Mouse (Mus musculus) gastrocnemius, postnatal 4 days (tissue): ENCODE data around the gene Plin4. TPM values are rescaled to one million over a fixed set of nuclear protein-coding genes. Genes with fewer than 3 reads are reported as not detected.
"Not testable (repeated sequence)": the region's sequence is repeated elsewhere in the genome, so short reads cannot be mapped to it uniquely, and the experiment has no call there.

Experiments
- DNase-seq, 2 experiments: peaks; one replicate each; pipeline ENCODE4 v3.0.0; 2021 to 2022; ENCODE audit warnings: low spot score in 2 of 2, mixed read lengths in 2 of 2
- total RNA-seq, 2 experiments: library from RNA; stranded (reverse); gene quantifications; 2 replicates each; pipeline ENCODE4 v1.2.3; 2021

The Plin4 gene
- total RNA-seq, 2 experiments from 2014 or later: 60.0 to 80.1 TPM

- DNase-seq: no peak
Measured at GRCm38 (mm10) chr17:56128246-56128645, 18.6 kb upstream of the Plin4 start.

GRCm38 (mm10) chr17:56126175-56126574 lies 16.6 kb upstream of the Plin4 start:
- no peak for DNase-seq

DNA sequence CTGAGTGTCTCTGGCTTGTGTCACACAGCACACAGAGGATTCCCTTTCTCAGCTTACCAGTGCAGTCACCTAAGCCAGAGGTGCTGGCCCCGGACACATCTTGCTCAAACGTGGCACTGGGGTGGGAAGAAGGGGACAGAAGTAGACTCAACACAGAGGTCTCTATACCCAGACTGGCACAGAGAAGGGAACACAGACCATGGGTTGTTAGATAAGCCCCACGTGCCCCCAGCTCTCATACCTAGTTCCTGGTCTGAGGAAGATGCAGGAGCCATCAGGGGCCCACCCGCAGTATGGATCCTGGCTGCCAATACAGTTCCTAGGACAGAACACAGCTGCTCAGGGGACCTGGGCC lies 15.7 kb upstream of the Plin4 start:
- no peak for DNase-seq

DNA sequence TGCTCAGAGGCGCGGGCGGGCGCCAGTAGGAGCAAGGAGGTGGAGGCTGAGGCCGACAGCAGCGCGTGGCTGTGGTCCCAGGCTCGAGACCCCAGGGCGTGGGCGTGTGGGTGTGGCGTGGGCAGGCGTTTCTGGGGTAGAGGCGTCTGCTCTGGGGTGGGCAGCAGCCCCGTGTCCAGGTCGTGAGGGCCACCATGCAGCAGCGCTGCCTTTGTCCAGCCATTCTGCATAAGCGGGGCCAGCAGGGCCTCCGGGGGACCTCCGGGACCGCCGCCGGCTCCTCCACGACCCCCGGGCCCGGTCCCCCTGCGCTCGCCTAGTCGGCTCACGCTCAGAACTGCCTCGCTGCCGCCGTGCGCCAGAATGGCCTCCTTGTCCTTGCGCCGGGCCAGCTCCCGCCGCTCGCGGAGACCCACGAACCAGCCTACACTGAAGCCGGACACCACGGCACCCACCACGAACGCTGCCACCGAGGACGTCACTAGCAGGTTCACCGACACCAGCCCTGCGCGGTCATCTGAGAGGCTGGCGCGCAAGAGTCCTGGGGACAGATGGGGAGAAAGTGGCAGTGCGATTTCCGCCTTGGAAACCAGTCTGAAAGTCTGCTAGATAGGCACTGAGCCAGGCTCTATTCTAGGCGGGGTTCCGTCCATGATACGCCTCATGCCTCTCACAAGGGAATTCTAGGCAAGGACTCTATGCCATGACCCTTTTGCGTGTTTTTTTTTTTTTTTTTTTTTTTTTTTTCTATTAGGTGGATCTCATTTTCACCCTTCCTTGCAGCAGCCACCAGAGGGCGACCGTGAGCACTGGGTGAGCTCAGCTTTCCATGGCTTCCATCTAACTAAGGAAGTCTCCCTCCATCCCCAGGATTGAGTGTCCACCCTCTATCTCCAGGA lies 15.0 kb upstream of the Plin4 start:
- no peak for DNase-seq

DNA sequence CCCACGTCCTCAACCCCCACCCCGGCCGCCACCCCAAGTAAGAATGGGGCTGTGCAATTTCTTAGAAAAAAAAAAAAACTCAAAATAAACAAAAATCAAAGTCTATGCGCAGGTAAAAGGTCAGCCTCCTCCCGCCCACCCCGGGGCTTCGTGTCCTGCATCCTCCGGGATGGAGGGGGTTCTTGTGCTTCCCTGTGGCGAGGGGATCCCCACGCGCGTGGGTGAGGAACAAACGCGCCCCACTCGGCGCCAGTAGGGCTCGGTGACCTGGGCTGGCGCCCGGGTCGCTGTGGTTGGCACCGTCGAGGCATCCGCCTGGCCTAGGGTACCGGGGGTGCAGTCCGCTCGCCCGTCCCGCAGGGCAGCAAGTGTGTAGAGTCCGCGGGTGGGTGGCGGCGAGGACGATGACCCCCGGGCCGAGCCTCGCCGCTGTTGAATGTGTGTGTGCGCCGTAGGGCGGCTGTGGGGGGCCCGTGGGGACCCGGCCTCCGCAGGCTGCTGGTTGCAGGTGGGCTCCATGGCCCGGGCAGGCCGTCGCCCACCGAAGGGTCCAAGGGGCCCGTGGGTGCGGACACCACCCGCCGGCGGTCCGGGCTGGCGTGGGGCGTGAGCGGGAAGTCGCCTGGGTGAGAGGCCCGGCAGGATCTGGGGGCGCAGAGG lies 14.2 kb upstream of the Plin4 start:
- no peak for DNase-seq

DNA sequence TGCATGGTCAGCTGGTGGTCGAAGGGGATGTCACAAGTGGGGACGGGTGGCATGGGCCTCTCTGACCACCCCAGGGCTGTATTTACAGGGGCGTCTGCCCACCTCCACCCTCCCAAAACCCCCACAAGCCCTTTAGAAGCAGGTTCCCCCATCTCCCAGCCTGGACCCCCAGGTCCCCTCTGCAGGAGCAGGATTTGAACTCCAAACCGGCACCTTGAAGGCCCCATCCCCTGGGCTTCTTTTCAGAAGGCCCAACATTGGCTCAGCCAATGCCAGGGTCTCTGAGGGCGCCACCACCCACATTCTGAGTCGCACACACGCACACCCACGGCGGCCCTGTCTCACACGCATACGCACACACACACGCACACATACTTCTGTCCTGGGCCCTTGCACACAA lies 13.6 kb upstream of the Plin4 start:
- DNase-seq: no peak

DNA sequence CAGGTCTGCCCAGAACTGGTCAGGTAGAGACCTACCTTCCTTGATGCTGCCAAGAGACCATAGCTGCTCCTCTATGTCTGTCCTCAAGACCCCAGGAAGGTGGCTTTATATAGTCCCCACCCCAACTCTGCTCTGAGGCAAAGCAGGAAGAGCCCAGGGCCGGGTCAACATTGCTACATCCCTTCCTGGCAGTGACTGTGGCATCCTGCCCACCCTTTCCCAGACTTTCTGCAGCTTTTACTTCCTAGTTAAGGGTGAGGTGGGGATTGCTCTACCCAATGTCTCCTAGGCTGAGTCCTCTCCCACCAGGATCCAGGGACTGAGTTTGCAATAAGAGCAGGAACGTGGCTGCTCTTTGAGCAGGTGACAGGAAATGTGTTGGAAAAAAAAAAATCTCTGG lies 12.2 kb upstream of the Plin4 start, which contains the start of gene Lrg1:
Lrg1 (minus strand) TSS at position 176 of the 400 bp plus-strand sequence.
- DNase-seq: no peak

DNA sequence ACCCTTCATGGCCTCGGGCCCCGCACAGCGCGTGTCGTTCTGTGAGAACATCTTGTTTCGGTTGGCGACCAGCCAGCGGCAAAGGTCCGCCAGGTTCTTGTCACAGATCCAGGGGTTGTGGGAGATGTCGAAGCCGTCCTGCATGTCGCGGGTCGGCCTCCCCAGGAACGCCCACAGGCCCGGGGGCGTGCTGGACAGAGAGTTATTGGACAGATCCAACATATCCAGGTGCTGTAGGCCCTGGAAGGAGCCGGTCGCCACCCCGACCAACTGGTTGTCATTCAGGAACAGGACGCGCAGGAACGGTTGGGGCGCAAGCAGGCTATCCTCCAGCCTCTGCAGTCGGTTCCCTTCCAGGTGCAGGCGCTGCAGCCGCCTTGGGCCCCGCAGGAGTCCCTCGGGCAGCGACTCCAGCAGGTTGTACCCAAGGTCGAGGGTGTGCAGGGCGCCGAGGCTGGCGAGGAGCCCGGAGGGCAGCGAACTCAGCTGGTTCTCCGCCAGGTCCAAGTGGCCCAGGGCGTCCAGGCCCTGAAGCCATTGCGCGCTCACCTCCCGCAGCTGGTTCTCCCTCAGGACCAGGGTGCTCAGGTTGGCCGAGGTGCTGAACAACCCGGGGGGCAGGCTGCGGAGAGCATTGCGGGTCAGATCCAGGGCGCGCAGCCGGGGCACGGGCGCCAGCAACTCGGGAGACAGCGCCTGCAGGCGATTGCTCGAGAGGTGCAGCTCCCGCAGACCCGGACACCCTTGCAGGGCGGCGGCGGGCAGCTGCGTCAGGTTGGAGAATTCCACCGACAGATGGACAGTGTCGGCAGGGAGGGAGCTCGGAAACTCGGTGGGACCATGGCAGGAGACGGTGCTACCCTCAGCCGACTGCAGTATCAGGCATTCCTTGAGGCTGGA lies 10.6 kb upstream of the Plin4 start:
- DNase-seq: peak in 1 of 2 experiments; percentile 49

DNA sequence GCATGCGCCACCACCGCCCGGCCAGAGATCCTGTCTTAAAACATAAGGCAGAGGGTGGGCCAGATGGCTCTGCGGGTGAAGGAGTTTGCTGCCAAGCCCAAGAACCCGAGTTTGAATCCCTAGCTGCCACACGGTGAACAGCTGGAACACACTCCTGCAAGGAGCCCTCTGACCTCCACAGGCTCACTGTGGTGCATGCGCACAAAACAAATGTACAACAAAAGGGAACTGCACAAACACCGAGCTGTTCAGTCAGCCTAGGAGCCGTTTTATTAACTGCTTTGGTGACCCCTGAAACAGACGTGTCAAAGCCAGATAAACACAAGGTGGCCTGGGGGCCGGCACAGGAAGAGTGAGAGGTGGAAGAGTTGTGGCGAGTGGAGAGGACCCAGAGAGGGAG lies 9.8 kb upstream of the Plin4 start:
- DNase-seq: no peak

- peak in 1 of 2 experiments; percentile 64 for DNase-seq
Measured at GRCm38 (mm10) chr17:56117251-56117710, 7.7 kb upstream of the Plin4 start, which contains the start of gene Plin5. Plin5 (minus strand) TSS chr17:56117596.

DNA sequence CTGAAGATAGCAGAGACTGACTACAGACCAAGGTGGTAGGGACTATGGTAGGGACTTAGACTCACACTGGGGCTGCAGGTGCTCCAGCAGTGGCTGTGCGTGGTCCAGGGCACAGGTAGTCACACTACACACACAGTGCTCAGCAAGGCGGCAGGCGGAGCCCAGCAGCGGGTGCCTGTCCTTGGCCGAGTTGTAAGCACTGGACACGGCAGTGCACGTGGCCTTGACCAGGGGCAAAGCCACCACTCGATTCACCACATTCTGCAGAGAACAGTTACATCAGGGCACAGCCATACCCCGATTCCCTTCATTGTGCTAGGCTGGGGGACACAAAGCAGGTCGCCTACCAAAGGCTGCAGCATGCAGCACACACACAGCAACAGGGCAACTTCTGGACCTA lies 6.6 kb upstream of the Plin4 start:
- DNase-seq: no peak

DNA sequence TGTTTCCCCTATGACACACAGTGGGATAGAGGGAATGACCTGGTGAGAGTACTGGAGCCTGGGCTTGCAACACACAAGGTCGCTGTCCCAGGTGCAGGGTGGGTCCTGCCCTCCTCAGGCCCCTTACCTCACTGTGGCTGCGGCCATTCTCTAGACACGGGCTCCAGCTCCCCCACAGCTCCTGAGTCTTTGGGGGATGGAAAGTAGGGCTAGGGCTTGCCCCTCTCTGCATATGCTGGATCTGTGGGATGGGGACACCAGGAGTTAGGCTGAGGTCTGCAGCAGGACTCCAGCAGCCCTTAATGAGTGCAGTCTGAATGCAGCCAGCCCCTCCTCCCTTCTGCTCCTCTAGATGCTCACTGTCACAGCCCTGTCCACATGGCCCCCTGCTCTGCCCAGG lies 3.1 kb upstream of the Plin4 start:
- no peak for DNase-seq

DNA sequence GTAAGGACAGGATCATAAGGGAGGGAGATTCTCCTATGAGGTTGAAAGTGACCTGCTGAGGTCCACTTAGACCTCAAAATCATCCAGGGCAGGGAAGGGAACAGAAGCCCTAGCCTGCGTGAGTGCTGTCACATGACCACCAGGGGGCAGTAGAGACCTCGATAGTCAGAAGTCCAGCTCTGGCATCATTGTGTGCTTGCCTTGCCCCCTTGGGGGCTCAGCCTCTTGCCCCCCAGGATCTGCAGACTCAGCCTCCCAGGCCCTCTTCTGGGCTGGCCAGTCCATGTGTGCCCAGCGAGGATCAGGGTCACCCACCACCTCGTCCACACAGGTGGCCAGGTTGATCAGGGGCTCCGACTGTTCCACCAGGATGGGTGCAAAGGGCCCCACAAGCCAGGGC lies 2.3 kb upstream of the Plin4 start:
- peak in 1 of 2 experiments; percentile 68 for DNase-seq

GRCm38 (mm10) chr17:56111021-56111420 lies 1.4 kb upstream of the Plin4 start:
- DNase-seq: no peak

GRCm38 (mm10) chr17:56110571-56110970 lies 968 bp upstream of the Plin4 start:
- no peak for DNase-seq

DNA sequence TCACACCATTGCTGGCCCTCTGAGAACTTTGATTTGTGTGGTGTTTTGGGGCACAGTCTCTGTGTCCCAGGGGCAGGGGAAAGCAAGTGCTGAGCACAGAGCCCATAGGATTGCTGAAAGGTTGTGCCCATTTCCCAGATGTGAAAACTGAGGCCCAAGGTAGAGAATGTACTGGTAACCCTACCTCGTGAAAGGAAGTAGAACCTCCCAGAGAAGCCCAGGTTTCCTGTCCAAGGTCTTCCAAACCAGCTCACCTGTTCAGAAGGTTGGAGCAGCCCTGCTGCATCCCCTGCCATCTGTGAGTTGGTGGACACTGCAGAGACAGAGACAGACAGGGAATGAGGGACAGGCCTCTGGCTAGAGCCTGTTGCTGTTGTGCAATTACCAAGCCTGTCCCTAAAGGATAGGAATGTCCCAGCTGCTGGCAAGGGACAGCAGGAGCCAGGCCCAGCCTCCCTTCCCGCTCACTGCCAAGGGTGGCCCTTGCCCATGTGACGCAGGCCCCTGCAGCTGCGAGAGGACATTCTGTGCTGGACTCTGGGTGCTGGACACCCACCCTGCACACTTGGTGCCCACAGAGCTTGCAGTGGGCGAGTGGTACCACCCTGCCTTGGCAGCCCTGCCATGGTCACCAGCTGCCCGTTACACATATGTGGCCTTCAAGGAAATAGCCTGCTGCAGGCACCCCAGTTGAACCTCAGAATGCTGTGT lies 1.1 kb downstream of the Plin4 start:
- DNase-seq: peak; percentile 25 to 61

DNA sequence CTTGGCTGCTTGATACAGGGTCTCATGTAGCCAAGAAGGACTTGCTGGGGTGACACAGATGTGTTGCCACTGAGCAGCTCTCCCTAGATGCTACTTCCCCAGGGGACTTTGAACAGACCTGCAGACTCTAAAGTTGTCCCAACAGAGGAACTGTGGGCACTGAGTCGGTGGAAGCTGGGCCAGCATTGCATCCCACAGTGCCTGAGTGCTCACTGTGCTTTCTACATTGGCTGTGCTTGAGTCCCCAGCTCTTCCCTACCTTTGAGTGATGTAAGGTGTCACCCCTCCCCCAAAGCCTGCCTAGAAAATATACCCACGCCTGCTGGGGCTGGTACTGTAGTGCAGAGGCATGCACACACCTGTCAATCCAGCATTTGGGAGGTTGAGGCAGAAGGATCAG lies 1.9 kb downstream of the Plin4 start:
- DNase-seq: no peak

DNA sequence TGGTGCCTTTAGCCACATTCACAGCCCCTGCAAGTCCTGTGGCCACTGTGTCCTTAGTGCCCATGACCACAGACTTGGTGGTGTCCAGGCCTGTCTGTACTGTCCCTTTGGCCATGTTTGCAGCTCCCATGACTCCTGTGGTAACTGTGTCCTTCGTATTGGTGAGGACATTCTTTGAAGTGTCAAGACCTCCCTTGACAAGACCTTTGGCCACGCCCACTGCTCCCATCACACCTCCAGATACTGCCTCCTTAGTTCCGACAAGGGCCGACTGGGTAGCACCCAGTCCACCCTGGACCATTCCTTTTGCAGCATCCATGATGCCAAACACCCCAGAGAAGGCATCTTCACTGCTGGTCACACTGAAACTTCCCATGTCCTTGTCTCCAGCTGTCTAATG lies 2.6 kb downstream of the Plin4 start:
- no peak for DNase-seq

- DNase-seq: not testable (repeated sequence)
Measured at GRCm38 (mm10) chr17:56106436-56106835, 3.2 kb downstream of the Plin4 start.

GRCm38 (mm10) chr17:56104821-56105220 lies 4.8 kb downstream of the Plin4 start:
- DNase-seq: not testable (repeated sequence)
